Mouse (Mus musculus) kidney, embryonic 15.5 days (tissue): ENCODE measurements around the gene Fabp3. TPM values are rescaled to one million over a fixed set of nuclear protein-coding genes. Genes with fewer than 3 reads are reported as not detected.
A peak's percentile ranks its signal among the peaks of the same experiment; 100 is the strongest.

Experiments
- ATAC-seq: fragments of 200-750 bp; cut with Nextera tagmentation; replicated peaks from 2 replicates; pipeline ENCODE4 v1.8.0; 2017; ENCODE audit warnings: moderate TSS enrichment; ENCODE audit not compliant: low FRiP score
- H3K27ac ChIP-seq: fragments of 300-500 bp; sonication (generic); 2 replicates; pipeline ENCODE4 v1.5.1; 2015; ENCODE audit warnings: mild to moderate bottlenecking, inconsistent platforms
- H3K27me3 ChIP-seq: fragments of 300-500 bp; sonication (generic); 2 replicates; pipeline ENCODE4 v1.6.1; 2015; ENCODE audit warnings: inconsistent platforms
- H3K36me3 ChIP-seq: fragments of 300-500 bp; sonication (generic); 2 replicates; pipeline ENCODE4 v1.6.1; 2015; ENCODE audit warnings: inconsistent platforms
- H3K4me1 ChIP-seq: fragments of 300-500 bp; sonication (generic); 2 replicates; pipeline ENCODE4 v1.6.1; 2015; ENCODE audit warnings: inconsistent platforms
- H3K4me2 ChIP-seq: fragments of 300-500 bp; sonication (generic); 2 replicates; pipeline ENCODE4 v1.6.1; 2015; ENCODE audit warnings: moderate library complexity, mild to moderate bottlenecking, inconsistent platforms
- H3K4me3 ChIP-seq: fragments of 300-500 bp; sonication (generic); replicated peaks from 2 replicates; pipeline ENCODE4 v1.5.1; 2015; ENCODE audit warnings: mild to moderate bottlenecking, inconsistent platforms
- H3K9ac ChIP-seq: fragments of 300-500 bp; sonication (generic); 2 replicates; pipeline ENCODE4 v1.6.1; 2015; ENCODE audit warnings: mild to moderate bottlenecking, inconsistent platforms
- H3K9me3 ChIP-seq: fragments of 300-500 bp; sonication (generic); replicated peaks from 2 replicates; pipeline ENCODE4 v1.6.1; 2016; ENCODE audit warnings: inconsistent platforms
- WGBS: fragments of 180-500 bp; shearing (Covaris S2); methylation state at CpG from one replicate; pipeline ENCODE4 v1.1.7; 2015; ENCODE audit warnings: mixed read lengths; 5-methylcytosine and 5-hydroxymethylcytosine counted together
- polyA plus RNA-seq: library from polyadenylated mRNA; unstranded; fragments of >200 nt; fragmentation: Nextera tagmentation; extraction: Ambion mirVana; gene quantifications from 2 replicates; pipeline ENCODE4 v1.2.1, GENCODE M21; 2015

Gene Fabp3
- polyA plus RNA-seq, 1 experiment from 2014 or later: 70.7 TPM

DNA sequence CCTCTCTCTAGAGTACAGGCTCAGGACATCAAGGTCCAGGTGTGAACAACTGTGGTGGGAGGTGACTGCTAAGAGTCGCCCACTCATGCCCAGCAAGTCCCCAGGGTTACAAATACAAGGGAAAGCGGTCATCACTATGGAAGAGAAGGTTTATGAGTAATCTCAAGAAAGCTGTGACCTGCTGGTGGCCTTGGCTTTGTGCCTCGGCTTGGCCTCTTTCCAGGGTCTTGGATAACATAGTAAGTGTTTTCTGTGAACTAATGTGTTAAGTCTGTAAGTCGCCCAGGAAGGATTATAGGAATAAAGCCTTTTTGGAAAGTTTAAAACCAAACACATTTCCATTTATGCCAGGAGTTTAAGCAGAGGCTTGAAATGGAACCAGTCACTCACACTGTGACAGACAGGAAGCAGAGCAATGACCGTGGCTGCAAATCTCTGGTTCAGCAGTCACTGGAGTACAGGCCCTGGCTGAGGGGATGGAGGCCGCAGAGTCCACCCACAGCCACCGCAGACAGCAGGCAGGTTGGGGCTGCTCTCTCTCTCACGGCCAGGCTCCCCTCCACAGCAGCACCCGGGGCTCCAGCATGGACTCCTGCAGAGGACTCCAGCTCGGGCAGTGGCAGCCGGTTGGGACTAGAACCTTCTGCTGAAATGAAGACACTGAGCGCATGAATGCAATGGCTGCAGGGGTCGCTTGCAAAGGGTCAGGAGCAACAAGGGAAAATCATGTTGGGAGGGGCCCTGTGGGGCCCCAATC is 7.6 kb downstream of the Fabp3 start:
- 0 out of 2 replicates have a peak, but pooled peaks have one; percentile 64 for ATAC-seq
- Histone ChIP-seq H3K4me3 (no peak overlapping the region), H3K36me3 (peaks cover 41% of the 10 kb centered on the region), H3K27ac (peak overlapping the region; percentile 74), H3K27me3 (peaks cover 4% of the 10 kb centered on the region; the same call in 1 of the 2 replicates), H3K9me3 (no peaks in the 10 kb centered on the region), H3K4me2 (no peak overlapping the region), H3K4me1 (peaks cover 17% of the 10 kb centered on the region), H3K9ac (no peak overlapping the region)
- WGBS: 56% methylated on average over 13 of the region's 13 CpGs

DNA sequence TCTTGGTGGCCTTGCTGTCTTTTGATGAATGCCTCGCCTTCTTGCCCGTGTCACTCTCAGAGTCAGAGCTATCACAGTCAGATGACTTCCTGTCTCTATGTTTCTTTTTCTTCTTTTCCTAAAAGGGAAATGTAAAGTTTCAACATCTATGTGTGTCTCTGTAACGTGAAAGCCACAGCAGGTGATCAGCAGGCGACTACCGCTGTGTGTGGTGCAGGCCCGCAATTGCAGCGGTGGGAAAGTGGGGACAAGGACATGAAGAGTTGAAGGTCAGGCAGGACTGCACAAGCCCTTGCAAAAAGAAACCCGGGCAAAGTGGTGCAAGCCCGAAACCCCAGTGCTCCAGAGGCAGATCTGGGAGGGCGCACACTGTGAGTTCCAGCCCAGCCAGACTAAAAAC is 8.3 kb downstream of the Fabp3 start:
- Histone ChIP-seq H3K36me3 (peaks cover 46% of the 10 kb centered on the region), H3K4me2 (no peak overlapping the region), H3K27me3 (no peaks in the 10 kb centered on the region), H3K9ac (no peak overlapping the region), H3K4me3 (no peak overlapping the region), H3K9me3 (no peaks in the 10 kb centered on the region), H3K27ac (peak overlapping the region; percentile 74; the same call in 1 of the 2 replicates), H3K4me1 (peaks cover 17% of the 10 kb centered on the region)
- ATAC-seq: no peak
- 83% methylated on average over 10 of the region's 10 CpGs for WGBS

DNA sequence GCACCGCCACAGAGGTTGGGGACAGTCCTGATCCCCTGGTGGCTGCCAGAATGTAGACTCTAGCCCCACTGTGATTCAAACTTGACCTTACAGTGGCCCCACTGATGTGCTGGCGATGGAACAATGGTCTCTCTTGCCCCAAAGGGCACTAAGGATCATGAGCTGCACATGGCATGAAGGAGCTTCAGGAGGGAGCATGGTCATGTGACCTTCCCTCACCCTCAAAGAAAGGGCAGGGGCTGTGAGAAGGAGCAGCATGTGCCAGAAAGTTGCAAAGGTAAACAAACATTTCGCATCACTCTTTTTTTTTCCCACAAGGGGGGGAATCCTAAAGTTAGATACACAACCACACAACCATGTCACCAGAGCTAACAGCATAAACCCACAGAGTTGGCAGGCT is 9.7 kb downstream of the Fabp3 start:
- Histone ChIP-seq H3K36me3 (peaks cover 59% of the 10 kb centered on the region), H3K4me3 (no peak overlapping the region), H3K4me2 (no peak overlapping the region), H3K9me3 (no peaks in the 10 kb centered on the region), H3K27me3 (no peaks in the 10 kb centered on the region), H3K27ac (no peak overlapping the region), H3K4me1 (peaks cover 17% of the 10 kb centered on the region), H3K9ac (no peak overlapping the region)
- ATAC-seq: no peak
- WGBS: 68% methylated on average over 3 of the region's 3 CpGs

DNA sequence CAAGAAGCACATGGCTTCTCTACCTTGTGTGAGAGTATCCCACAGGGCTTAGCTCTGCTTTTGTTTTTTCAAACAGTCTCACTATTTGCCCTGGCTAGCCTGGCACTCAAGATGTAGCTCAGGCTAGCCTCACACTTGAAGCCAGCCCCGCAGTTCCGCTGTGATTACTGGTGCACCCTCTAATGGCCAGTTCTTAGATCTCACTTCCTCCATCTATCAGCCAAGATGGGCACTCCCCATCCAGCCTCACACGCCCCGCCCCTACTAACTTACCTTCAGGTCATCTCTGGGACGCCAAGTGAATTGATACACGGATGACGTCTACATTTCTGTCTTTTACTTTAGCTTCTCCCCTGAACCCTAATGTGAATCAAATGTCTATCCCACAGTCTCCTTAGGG is 11.2 kb downstream of the Fabp3 start:
- H3K27me3 ChIP-seq: no peaks in the 10 kb centered on the region
- no peak overlapping the region for H3K4me3 ChIP-seq
- H3K4me2 ChIP-seq: no peak overlapping the region
- ATAC-seq: no peak
- H3K9me3 ChIP-seq: no peaks in the 10 kb centered on the region
- peaks cover 17% of the 10 kb centered on the region for H3K4me1 ChIP-seq
- no peak overlapping the region for H3K9ac ChIP-seq
- WGBS: 85% methylated on average over 7 of the region's 7 CpGs
- no peak overlapping the region for H3K27ac ChIP-seq
- H3K36me3 ChIP-seq: peaks cover 66% of the 10 kb centered on the region

DNA sequence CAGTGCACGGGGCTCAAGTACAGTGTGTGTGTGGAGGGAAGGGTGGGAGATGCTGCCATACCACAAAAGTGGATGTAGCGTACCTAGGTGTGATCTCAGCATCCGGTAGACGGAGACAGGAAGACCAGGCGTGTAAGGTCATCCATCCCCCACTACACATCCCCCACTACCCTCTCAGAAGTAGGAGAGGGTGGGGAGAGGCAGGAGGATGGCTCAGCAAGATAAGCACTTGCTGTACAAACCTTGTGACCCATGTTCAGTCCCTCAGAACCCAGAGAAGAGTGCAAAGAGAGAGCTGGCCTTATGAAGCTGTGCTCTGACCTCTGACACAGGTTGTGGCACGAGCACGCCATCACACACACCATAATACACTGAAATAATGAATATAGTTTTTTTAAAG is 13.2 kb downstream of the Fabp3 start:
- Histone ChIP-seq H3K36me3 (peaks cover 77% of the 10 kb centered on the region), H3K4me3 (no peak overlapping the region), H3K4me2 (no peak overlapping the region), H3K27ac (no peak overlapping the region), H3K4me1 (peaks cover 3% of the 10 kb centered on the region), H3K9ac (no peak overlapping the region), H3K27me3 (no peaks in the 10 kb centered on the region), H3K9me3 (no peaks in the 10 kb centered on the region)
- no peak for ATAC-seq
- 89% methylated on average over 7 of the region's 7 CpGs for WGBS

DNA sequence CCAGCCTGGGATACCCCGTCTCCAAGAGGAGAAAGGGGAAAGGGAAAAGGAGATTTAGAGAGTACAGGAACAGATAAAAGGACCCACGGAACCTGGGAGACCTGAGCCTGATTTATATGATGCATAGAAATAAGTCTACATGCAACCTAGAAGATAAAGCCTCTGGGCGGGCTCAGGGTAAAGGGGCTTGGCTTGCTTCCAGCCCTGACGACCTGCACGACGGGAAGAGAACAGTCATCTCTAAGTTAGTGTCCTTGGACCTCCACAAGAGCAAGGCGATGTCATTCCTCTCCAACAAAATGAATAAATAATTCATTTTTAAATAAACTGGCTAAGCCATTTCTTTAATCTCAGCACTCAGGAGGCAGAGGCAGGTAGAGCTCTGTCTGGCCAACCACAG is 14.2 kb downstream of the Fabp3 start:
- 82% methylated on average over 7 of the region's 7 CpGs for WGBS
- Histone ChIP-seq H3K9ac (no peak overlapping the region), H3K27me3 (no peaks in the 10 kb centered on the region), H3K27ac (no peak overlapping the region), H3K4me2 (no peak overlapping the region), H3K9me3 (no peaks in the 10 kb centered on the region), H3K36me3 (peaks cover 79% of the 10 kb centered on the region), H3K4me1 (peaks cover 4% of the 10 kb centered on the region; the same call in 1 of the 2 replicates), H3K4me3 (no peak overlapping the region)
- no peak for ATAC-seq

DNA sequence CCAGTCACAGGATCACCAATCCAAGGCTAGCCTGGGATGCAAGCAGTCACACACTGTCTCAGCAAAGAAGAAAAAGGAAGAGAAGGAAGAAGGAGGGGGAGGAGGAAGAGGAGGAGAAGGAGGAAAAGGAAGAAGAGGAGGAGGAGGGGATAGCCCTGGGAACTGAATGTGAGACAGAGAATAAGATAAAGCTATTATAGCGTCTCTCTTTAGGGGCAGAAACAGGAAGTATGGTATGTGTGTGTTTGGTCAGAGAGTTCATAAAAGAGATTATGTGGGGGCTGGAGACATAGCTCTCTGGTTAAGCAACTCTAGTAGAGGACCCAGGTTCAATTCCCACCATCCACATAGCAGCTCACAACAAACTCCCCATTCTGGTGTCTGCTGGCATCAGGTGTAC is 14.8 kb downstream of the Fabp3 start:
- H3K4me1 ChIP-seq: peaks cover 6% of the 10 kb centered on the region; the same call in 1 of the 2 replicates
- H3K36me3 ChIP-seq: peaks cover 85% of the 10 kb centered on the region
- no peak overlapping the region for H3K27ac ChIP-seq
- H3K9me3 ChIP-seq: no peaks in the 10 kb centered on the region
- H3K4me2 ChIP-seq: no peak overlapping the region
- ATAC-seq: no peak
- H3K9ac ChIP-seq: no peak overlapping the region
- H3K4me3 ChIP-seq: no peak overlapping the region
- no peaks in the 10 kb centered on the region for H3K27me3 ChIP-seq
- WGBS: 75% methylated on average over 1 of the region's 1 CpGs

DNA sequence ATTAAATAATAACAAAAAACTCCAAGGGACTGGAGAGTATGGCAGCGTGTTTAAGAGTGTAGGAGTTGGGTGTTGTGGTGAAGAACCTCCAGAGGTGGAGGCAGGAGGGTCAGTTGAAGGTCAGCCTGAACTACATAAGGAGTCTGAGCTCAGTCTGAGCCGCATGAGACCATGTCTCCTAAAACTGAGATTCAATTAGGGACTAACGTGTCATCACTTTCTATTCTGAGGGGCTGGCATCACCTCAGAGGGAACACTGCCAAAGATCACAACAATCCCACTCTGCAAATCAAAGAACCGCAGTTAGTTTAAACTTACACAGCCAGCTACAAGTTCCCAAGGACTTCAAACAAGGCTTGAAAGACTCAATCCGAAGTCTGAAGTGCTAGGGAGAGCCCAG is 15.2 kb downstream of the Fabp3 start:
- Histone ChIP-seq H3K9ac (no peak overlapping the region), H3K4me2 (no peak overlapping the region), H3K9me3 (no peaks in the 10 kb centered on the region), H3K36me3 (peaks cover 85% of the 10 kb centered on the region), H3K27ac (no peak overlapping the region), H3K4me1 (peaks cover 6% of the 10 kb centered on the region; the same call in 1 of the 2 replicates), H3K4me3 (no peak overlapping the region), H3K27me3 (no peaks in the 10 kb centered on the region)
- ATAC-seq: no peak
- 69% methylated on average over 5 of the region's 5 CpGs for WGBS

DNA sequence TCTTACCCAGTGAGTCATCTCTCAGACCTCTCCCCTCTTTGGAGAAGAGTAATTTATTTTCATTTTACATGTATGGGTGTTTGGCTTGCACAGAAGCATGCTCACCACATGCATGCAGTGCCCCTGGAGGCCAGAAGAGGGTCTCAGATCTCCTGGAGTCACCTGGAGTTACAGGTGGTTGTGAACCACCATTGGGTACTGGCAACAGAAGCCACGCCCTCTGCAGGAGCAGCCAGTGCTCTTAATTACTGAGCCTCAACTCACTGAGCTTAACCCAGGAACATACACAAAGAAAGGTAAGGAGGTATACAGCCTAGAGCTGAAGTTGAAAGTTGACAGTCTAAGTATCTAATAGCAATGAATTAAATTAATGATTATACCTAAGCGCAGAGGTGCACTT is 17.1 kb downstream of the Fabp3 start:
- no peaks in the 10 kb centered on the region for H3K27me3 ChIP-seq
- H3K27ac ChIP-seq: no peak overlapping the region
- H3K4me3 ChIP-seq: no peak overlapping the region
- no peak for ATAC-seq
- no peaks in the 10 kb centered on the region for H3K9me3 ChIP-seq
- H3K4me2 ChIP-seq: no peak overlapping the region
- peaks cover 6% of the 10 kb centered on the region; the same call in 1 of the 2 replicates for H3K4me1 ChIP-seq
- H3K9ac ChIP-seq: no peak overlapping the region
- H3K36me3 ChIP-seq: peaks cover 86% of the 10 kb centered on the region
- 96% methylated on average over 2 of the region's 2 CpGs for whole genome bisulfite sequencing

DNA sequence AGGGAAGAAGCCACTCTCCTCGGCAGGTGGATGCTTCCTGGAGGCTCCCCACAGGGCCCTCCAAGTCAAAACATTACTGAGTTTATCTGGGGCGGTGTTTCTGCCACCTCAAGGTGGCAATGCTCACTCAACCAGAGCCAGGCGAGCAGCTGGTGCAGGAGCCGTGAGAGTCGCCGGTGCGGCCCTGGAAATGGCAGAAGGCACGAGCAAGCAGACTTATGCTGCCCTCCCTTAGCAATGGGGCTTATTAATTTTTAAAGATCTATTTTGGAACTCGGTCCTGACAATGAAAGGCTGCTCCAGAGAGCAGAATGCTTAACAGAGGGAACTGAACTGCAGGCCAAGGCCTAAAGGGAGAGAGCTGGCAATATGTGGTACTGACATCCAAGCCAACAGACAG is 19.0 kb downstream of the Fabp3 start:
- H3K36me3 ChIP-seq: peaks cover 79% of the 10 kb centered on the region
- no peak for ATAC-seq
- H3K4me1 ChIP-seq: peaks cover 6% of the 10 kb centered on the region; the same call in 1 of the 2 replicates

DNA sequence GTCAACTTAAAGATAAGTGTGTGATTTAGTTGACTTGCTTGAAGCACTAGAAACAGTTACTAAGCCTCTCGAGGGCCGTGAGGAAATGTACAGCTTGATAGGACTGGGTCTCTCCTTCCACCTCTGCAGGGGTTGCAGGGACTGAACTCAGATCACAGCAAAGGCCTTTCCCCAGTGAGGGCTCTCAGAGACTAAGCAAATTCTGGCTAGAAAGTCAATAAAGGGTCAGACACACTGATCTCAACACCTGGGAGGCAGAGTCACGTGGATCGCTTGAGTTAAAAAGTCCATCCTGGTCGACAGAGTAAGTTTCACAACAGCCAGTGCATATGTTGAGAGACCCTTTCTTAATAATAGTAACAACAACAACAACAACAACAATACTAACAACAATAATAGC is 27.5 kb downstream of the Fabp3 start:
- Histone ChIP-seq H3K4me3 (no peak overlapping the region), H3K4me2 (no peak overlapping the region), H3K27me3 (no peaks in the 10 kb centered on the region), H3K27ac (no peak overlapping the region), H3K4me1 (no peaks in the 10 kb centered on the region), H3K36me3 (peaks cover 67% of the 10 kb centered on the region), H3K9ac (no peak overlapping the region), H3K9me3 (no peaks in the 10 kb centered on the region)
- no peak for ATAC-seq
- WGBS: 83% methylated on average over 5 of the region's 5 CpGs

More for the DNA sequence above, 19.0 kb downstream of the Fabp3 start:
- H3K9ac ChIP-seq: no peak overlapping the region
- 64% methylated on average over 9 of the region's 9 CpGs for WGBS
- no peak overlapping the region for H3K4me3 ChIP-seq
- no peaks in the 10 kb centered on the region for H3K9me3 ChIP-seq
- no peaks in the 10 kb centered on the region for H3K27me3 ChIP-seq
- peak overlapping the region; percentile 51; the same call in 1 of the 2 replicates for H3K27ac ChIP-seq
- no peak overlapping the region for H3K4me2 ChIP-seq

DNA sequence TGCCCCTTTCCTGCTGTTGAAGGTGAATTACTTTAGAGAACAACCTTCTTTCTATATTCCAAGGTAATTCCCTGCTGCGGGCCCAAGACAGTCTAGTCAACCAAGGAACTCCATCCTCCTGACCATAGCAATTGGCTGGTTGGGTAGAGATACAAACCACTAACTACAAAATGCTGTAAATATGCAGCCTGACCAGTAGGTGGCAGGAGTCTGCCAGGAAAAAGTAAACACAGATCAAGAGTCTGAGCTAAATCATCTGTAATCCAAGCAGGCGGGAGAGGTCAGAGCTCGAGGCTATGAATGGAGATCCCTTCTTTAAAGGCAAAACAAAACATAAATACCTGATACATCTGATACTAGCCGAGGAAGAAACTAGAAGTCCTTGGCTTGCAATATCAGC is 33.3 kb downstream of the Fabp3 start:
- H3K9ac ChIP-seq: no peak overlapping the region
- no peak for ATAC-seq
- WGBS: 17% methylated on average over 4 of the region's 4 CpGs
- H3K36me3 ChIP-seq: peaks cover 49% of the 10 kb centered on the region
- H3K4me2 ChIP-seq: no peak overlapping the region
- H3K4me3 ChIP-seq: no peak overlapping the region
- H3K27me3 ChIP-seq: no peaks in the 10 kb centered on the region
- no peaks in the 10 kb centered on the region for H3K9me3 ChIP-seq
- no peak overlapping the region for H3K27ac ChIP-seq
- H3K4me1 ChIP-seq: peaks cover 4% of the 10 kb centered on the region; the same call in 1 of the 2 replicates

DNA sequence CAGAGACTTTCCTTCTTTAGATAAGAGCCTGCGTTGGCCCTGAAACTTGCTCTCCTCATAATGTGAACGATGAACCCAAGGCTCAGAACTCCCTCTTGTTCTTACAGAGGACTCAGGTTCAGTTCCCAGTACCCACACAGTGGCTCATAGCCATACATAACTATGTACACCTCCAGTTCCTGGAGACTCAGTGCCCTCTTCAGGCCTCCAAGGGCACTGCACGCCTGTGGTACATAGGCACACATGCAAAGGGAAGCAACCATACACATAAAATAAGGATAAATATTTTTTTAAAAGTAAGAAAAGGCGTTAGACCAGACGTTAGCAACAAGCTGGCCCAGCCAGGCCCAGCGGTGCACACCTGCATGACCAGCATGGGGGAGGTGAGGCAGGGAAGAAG is 41.3 kb downstream of the Fabp3 start:
- Histone ChIP-seq H3K27me3 (no peaks in the 10 kb centered on the region), H3K9ac (no peak overlapping the region), H3K36me3 (peaks cover 85% of the 10 kb centered on the region), H3K4me2 (no peak overlapping the region), H3K9me3 (no peaks in the 10 kb centered on the region), H3K4me1 (no peaks in the 10 kb centered on the region), H3K27ac (no peak overlapping the region), H3K4me3 (no peak overlapping the region)
- 94% methylated on average over 6 of the region's 6 CpGs for WGBS
- ATAC-seq: no peak
